Mouse (Mus musculus) liver, adult 2 months (tissue): Measurements from ENCODE around the gene Dhps.

Source experiments
- CTCF ChIP-seq: fragments of 200-500 bp; IDR thresholded peaks from 2 replicates; pipeline ENCODE4 v1.5.1; 2011; ENCODE audit warnings: low read depth, low read length, control low read depth
- POLR2A ChIP-seq: fragments of 200-500 bp; IDR thresholded peaks from 2 replicates; pipeline ENCODE4 v1.6.1; 2011; ENCODE audit warnings: low read length, control low read depth; ENCODE audit not compliant: insufficient read depth; ENCODE audit errors: extremely low read depth

DNA sequence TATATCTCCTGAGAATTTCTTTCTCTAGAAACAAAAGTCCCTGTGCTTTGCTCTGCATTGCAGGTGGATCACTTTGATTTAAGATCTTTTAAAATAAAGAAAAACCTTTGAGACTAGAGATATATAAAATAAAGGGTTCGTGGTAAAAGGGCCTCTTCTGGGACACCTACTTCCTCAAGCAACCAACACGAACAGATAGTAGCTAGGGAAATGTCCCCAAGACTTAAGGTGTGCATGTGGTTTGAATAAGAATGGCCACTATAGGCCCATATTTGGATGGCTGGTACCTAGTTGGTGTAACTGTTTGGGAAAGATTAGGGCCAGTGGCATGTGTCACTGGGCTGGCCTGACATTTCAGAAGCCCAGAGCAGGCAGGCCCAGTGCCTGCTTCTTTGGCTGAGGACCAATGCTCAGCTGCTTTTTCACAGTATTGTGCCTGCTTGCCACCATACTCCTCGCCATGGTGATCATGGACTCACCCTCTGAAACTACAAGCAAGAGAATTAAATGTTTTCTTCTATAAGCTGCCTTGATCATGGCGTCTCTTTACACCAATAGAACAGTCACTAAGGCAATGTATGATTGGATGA lies 28.6 kb downstream of the Dhps start:
- TF ChIP-seq CTCF (no peak), POLR2A (no peak)
